Mouse (Mus musculus) monocyte, adult 5-6 weeks (primary cell): ENCODE results near the gene Timd2. TPM values are rescaled to one million over a fixed set of nuclear protein-coding genes. Genes with fewer than 3 reads are reported as not detected.
A peak's percentile ranks its signal among the peaks of the same experiment; 100 is the strongest.
"Not testable (repeated sequence)": the region's sequence is repeated elsewhere in the genome, so short reads cannot be mapped to it uniquely, and the experiment has no call there.

Experiments used
- ATAC-seq: fragments of 153-309, 156-312 bp; replicated peaks from 2 replicates; pipeline ENCODE4 v1.8.0; 2017; ENCODE audit warnings: mild to moderate bottlenecking; ENCODE audit not compliant: low TSS enrichment, insufficient number of reproducible peaks, severe bottlenecking, poor library complexity, low FRiP score
- total RNA-seq: library from RNA; stranded (forward); fragments of 200-1000, 200-491, 200-594 nt; gene quantifications from 3 replicates; pipeline ENCODE4 v1.2.3, GENCODE M21; 2017

Gene Timd2
- total RNA-seq, 1 experiment from 2014 or later: 0.38 TPM

GRCm38 (mm10) chr11:46667938-46668337, 38.9 kb downstream of the Timd2 start:
- ATAC-seq: no peak

GRCm38 (mm10) chr11:46667105-46667504, 39.8 kb downstream of the Timd2 start:
- ATAC-seq: no peak

DNA sequence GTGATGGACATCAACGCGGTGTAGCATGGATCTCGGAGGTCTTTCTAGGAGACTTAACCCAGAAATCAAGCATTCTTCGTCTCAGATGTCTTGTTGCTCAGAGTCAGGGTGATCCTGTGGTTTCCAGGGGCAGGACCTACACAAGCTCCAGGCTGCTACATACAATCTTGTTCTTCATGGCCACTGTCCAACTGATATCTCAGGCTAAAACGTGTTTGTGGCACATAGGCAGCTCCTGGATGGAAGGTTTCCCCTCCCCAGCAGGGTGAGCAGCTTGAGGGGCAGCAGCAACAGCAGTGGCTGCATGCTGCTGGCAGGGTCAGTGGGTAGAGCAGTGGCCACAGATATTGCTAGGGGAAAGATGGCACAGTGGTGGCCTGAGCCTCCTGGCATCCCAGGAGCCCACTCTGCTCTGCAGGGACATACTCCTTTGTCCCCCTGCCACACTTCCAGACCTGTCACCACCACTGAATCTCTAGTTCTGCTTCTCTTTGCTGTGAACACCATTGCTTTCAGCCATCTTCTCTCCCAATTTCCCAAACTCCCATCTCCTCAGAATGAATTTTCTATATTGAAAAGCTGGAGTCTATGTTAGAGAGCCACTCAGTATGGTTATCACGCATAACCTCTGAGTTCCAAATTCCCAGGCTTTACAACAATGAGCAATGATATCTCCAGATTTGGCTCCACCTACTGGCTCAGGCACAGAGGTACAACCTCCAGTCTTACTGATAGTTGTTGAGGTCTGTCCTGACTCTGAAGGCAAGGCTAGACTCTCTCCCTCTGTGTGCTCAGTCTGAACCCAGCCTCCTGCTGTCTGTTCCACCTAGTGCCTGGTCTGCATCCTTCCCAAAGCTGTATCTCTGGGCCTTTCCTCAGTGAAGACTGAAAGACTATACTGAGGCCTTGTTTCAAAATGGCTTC, 41.0 kb downstream of the Timd2 start:
- peak; percentile 59; the same call in 1 of the 2 replicates for ATAC-seq

DNA sequence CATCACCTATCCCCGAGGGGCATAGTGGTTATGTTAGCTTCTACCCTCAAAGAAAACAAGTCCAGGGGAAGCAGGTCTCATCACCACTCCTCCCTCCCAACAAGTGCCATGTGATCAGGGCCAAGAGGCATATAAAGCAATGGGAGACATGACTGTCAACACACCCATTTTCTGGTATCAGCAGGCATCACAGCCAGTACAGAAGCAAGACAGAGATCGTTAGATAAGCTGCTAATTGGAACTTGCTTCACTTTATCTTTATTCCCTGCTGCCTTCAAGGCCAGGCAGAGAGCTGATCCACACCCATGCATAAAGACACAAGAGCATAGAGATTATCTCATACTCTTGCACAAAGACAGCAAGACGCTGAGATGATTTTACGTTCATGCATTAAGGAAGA, 43.6 kb downstream of the Timd2 start:
- no peak for ATAC-seq

GRCm38 (mm10) chr11:46652476-46652875, 54.4 kb downstream of the Timd2 start:
- no peak for ATAC-seq

DNA sequence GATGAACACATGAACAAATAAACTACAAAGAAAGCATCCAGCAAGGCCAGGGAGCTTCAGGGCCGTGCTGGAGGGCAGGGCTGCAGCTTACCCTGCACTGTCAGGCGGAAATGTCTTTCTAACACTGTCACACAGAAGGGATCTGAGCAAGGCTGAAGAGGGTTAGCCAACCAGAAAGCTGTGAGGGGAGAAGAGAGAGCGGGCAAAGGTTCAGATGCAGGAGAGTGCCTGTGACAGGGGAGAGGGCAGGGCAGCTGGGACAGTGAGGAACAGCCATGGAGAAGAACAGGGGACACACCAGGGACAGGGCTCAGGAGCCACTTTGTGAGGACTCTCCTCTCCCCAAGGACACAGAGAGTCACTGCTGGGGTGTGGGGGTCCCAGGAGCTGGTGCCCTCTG, 57.2 kb downstream of the Timd2 start:
- not testable (repeated sequence) for ATAC-seq

DNA sequence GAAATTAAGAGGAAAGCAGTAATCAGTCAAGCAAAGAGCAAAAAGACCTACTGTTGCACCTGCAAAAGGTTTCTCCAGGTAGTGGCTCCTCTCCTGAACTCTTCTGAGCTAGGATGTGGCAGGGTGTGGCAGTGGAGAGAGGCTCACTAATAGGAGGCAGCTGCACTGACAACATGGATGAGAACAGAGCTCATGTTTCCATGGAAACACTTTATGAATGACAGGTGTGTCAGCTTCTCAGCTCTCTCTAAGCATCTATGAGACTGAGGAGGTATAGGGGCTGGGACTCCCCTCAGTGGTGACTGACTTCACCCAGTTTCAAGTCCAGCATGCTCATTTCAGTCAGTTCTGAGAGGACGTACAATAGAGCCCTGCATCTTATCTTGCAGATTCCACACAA, 62.0 kb downstream of the Timd2 start:
- ATAC-seq: no peak

DNA sequence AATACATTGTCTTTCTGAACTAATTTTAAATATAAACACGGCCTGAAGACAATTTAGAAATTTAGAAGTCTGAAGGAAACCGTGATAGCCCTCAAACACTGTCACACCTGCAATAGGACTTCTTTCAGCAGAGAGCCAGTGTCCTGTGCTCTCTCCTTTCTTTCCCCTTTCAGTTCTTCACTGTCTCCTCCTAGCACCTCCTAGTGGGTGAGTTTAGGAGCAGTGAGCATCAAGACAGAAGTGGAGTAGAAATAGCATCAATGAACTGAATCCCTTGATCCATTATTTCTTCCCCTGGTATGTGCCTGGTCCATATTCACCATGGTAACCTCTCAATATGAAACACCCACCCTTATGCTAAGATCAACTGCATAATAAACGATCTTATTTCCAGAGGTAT, 70.3 kb downstream of the Timd2 start:
- no peak for ATAC-seq

DNA sequence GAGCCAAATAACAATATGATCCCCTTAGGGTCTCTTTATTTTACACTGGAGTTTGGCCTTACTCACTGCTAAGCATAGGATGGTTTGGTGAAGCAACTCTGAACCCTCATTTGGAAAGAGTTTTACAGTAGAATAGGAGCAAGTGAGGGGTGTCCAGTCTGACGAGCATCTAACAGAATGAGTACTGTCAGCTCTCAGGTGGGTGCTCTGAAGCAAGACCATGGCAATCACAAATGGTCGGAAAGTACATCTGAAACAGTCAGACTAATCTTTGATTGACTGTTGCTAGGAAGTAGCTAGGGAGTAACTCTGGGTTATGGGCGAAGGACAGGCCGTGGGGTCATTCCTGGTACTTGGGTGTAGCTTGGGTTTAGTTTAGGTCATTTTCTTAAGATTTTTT, 71.3 kb downstream of the Timd2 start:
- ATAC-seq: not testable (repeated sequence)

DNA sequence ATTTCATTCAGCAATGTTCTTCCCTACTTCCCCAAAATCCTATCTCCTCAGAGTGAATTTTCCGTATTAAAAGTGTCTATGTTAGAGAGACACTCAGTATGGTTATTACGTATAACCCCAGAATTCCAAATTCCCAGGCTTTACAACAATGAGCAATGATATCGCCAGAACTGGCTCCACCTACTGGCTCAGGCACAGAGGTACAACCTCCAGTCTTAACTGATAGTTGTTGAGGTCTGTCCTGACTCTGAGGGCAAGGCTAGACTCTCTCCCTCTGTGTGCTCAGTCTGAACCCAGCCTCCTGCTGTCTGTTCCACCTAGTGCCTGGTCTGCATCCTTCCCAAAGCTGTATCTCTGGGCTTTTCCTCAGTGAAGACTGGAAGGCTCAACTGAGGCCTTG, 75.2 kb downstream of the Timd2 start:
- ATAC-seq: peak; percentile 50; the same call in 1 of the 2 replicates

GRCm38 (mm10) chr11:46629211-46629795, 77.6 kb downstream of the Timd2 start, which contains the start of gene Dppa1:
Gene Dppa1 (minus strand): TSS chr11:46629261.
- ATAC-seq: no peak

DNA sequence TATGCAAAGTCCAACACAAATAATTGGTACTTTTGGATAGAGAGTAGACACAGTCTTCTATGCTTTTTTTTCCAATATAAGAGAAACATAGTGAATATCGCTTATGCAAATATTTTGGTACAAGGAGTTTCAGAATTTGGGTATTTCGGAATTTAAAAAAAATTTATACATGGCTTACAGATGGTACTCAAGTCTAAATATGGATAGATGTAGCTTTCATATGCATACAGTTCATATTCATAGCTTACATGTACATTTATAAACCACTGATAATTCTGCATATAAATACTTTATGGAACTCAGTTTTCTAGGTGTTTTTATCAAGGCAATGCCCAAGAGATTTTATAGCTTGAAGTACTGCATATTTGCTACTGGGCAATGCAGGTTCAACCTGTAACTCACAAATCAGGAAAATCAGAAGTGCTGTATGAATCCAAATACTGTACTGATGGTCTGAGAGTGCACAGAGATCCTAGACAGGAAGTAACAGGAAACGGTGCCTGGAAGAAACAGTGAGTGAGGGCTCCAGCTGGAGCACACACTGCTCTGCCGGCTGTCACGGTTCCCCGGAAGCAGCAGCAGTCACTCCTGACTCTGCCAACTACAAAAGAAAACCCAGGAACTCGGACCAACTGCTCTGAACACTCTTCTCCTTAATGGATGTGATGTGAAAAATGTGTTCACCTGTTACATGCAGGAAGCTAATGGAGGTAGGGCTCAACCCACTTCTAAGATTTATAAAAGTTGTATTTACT, 86.3 kb downstream of the Timd2 start:
- no peak for ATAC-seq

DNA sequence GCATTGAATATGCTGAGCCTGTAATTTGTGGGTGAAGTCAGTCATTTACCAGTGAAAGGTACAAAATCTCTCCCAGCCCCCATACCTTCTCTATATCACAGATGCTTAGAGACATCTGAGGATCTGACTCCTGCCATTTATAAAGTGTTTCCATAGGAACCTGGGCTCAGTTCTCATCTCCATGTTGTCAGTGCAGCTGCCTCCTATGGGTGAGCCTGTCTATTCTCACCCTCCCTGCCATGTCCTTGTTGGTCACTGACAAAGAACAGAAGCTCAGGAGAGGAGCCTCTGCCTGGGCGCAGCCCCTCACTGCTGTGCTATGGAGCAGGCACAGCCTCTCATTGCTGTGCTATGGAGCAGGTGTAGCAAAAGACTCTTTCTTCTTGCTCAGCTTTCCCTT, 86.9 kb downstream of the Timd2 start:
- ATAC-seq: no peak

Other genes starting within 250 kb of the Timd2 start
- gene Gm12169, start 182.8 kb downstream of the Timd2 start, total RNA-seq: not detected in 3 replicates
- not detected in 3 replicates for gene BC053393, start 135.5 kb downstream of the Timd2 start, total RNA-seq
- not detected in 3 replicates for gene Dppa1, start 77.8 kb downstream of the Timd2 start, total RNA-seq
- gene Havcr1, start 28.0 kb upstream of the Timd2 start, total RNA-seq: 3.2 TPM in 1 of 3 replicates, not detected in the others
- gene Timd4, start 103.7 kb upstream of the Timd2 start, total RNA-seq: not detected in 3 replicates